Mouse (Mus musculus): ENCODE results near the gene Pth1r.

- no peak for TF ChIP-seq CTCF (IDR thresholded peaks at IDR 0.05; ENCODE audit: insufficient read depth, low read length)
- TF ChIP-seq POLR2A (IDR thresholded peaks at IDR 0.05; ENCODE audit: borderline replicate concordance, extremely low read depth, low read depth, low read length): no peak
These were observed 11.7 kb upstream of the Pth1r start for GRCm38 (mm10) chr9:110758605-110759004.

All from lung, adult 2 months (tissue).